8 mouse cellular contexts compared by ENCODE assay signal in the genomic region with DNA sequence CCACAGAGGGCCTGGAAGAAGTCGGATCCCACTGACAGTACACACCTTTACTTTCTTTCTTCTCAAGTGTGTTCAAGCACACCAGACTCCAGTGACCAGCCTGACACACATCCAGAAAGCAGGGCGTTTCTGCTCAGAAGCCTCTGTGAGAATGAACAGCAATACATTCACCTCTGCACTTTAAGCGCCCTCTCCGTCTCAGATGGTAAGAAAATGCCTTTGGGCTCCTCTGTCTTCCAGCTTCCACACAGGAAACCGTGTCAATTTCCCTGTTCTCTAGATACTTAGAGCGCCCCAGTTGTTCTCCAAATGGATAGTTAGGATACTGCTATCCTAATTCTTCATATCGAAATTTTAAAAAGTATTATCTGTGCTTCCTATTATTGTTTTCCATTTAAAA. TPM values are rescaled to one million over a fixed set of nuclear protein-coding genes. Genes with fewer than 3 reads are reported as not detected.
DNase-seq lines count a peak whose midpoint lies in the region; ATAC-seq and TF ChIP-seq lines count a peak whose summit lies in the region.
"Had no signal": no experiment of that assay in that cellular context is flagged by ENCODE, and none has a peak within 500 bp of the region (broad histone marks: within the 10 kb centered on the region; RNA-seq: fewer than 3 reads in every experiment).

No protein-coding gene starts in this region.

- H3K27me3 ChIP-seq in lung, embryonic 16.5 days (ENCODE audit: control insufficient read depth, insufficient read depth, low read depth, low read length) = no peaks in the 10 kb centered on the region
- H3K27me3 ChIP-seq in forebrain, embryonic 12.5 days = 0 out of 2 replicates have a peak, but pooled peaks cover 3% of the 10 kb centered on the region
- no peaks in the 10 kb centered on the region; the same call in 1 of the 2 replicates for H3K27me3 ChIP-seq in liver, embryonic 12.5 days (replicated peaks)
- no peaks in the 10 kb centered on the region for H3K27me3 ChIP-seq in stomach, postnatal 0 days (ENCODE audit: control insufficient read depth, insufficient read depth, low read length)

- H3K4me2 ChIP-seq in lung, embryonic 16.5 days (ENCODE audit: low read depth, low read length) = peak overlapping the region; percentile 68
- peak overlapping the region; percentile 79 for H3K4me2 ChIP-seq in forebrain, embryonic 12.5 days
- peak overlapping the region; percentile 91 for H3K4me2 ChIP-seq in liver, embryonic 12.5 days
- peak overlapping the region; percentile 73 for H3K4me2 ChIP-seq in stomach, postnatal 0 days (replicated peaks; ENCODE audit: low read depth)

- peak overlapping the region; percentile 37 for H3K4me3 ChIP-seq in lung, embryonic 16.5 days (ENCODE audit: low read length)
- H3K4me3 ChIP-seq in forebrain, embryonic 12.5 days (replicated peaks) = peak overlapping the region; percentile 96
- H3K4me3 ChIP-seq in liver, embryonic 12.5 days = peak overlapping the region; percentile 95
- H3K4me3 ChIP-seq in stomach, postnatal 0 days (ENCODE audit: low read depth, low read length) = peak overlapping the region; percentile 96

- H3K9me3 ChIP-seq in lung, embryonic 16.5 days (ENCODE audit: control insufficient read depth, low read length) = no peaks in the 10 kb centered on the region
- no peaks in the 10 kb centered on the region for H3K9me3 ChIP-seq in forebrain, embryonic 12.5 days
- H3K9me3 ChIP-seq in liver, embryonic 12.5 days (replicated peaks) = no peaks in the 10 kb centered on the region
- no peaks in the 10 kb centered on the region for H3K9me3 ChIP-seq in stomach, postnatal 0 days (ENCODE audit: control insufficient read depth, low read length)

- H3K4me1 ChIP-seq in lung, embryonic 16.5 days (replicated peaks; ENCODE audit: control insufficient read depth, insufficient read depth, low read length) = peaks cover 17% of the 10 kb centered on the region
- peaks cover 37% of the 10 kb centered on the region for H3K4me1 ChIP-seq in forebrain, embryonic 12.5 days
- peaks cover 69% of the 10 kb centered on the region for H3K4me1 ChIP-seq in liver, embryonic 12.5 days
- H3K4me1 ChIP-seq in stomach, postnatal 0 days (replicated peaks; ENCODE audit: control insufficient read depth, insufficient read depth) = no peaks in the 10 kb centered on the region

- no peak for ATAC-seq in lung, embryonic 16.5 days (ENCODE audit: low read depth)
- no peak for ATAC-seq in forebrain, embryonic 12.5 days (ENCODE audit: low FRiP score)
- ATAC-seq in liver, embryonic 12.5 days = no peak
- no peak for ATAC-seq in stomach, postnatal 0 days (ENCODE audit: low FRiP score, low TSS enrichment)

- H3K9ac ChIP-seq in lung, embryonic 16.5 days (ENCODE audit: low read length) = peak overlapping the region; percentile 59
- H3K9ac ChIP-seq in forebrain, embryonic 12.5 days = peak overlapping the region; percentile 55
- peak overlapping the region; percentile 95 for H3K9ac ChIP-seq in liver, embryonic 12.5 days
- H3K9ac ChIP-seq in stomach, postnatal 0 days (ENCODE audit: low read length) = peak overlapping the region; percentile 60

- peaks cover 6% of the 10 kb centered on the region for H3K36me3 ChIP-seq in lung, embryonic 16.5 days (ENCODE audit: control insufficient read depth, insufficient read depth, low read length)
- H3K36me3 ChIP-seq in forebrain, embryonic 12.5 days (replicated peaks) = 0 out of 2 replicates have a peak, but pooled peaks cover 6% of the 10 kb centered on the region
- H3K36me3 ChIP-seq in liver, embryonic 12.5 days = peaks cover 28% of the 10 kb centered on the region
- H3K36me3 ChIP-seq in stomach, postnatal 0 days (ENCODE audit: control insufficient read depth, insufficient read depth, low read length) = no peaks in the 10 kb centered on the region

- no peak for TF ChIP-seq EP300 in stomach, postnatal 0 days (optimal IDR thresholded peaks at IDR 0.05)

- DNase-seq in lung, adult 18-20 months = no peak
- DNase-seq in stomach, postnatal 0 days (ENCODE audit: low spot score) = no peak
- no peak for DNase-seq in urinary bladder, postnatal 10 days (ENCODE audit: low spot score)
- no peak for DNase-seq in T-cell, adult 2 months (ENCODE audit: low spot score)
- DNase-seq: kidney, postnatal 25 days had no signal

- TF ChIP-seq CTCF in stomach, postnatal 0 days (IDR thresholded peaks at IDR 0.05; ENCODE audit: low read depth) = no peak

- peak overlapping the region; percentile 41; the same call in 1 of the 2 replicates for H3K27ac ChIP-seq in lung, embryonic 16.5 days (ENCODE audit: low read length)
- no peak overlapping the region for H3K27ac ChIP-seq in forebrain, embryonic 12.5 days
- peak overlapping the region; percentile 54; the same call in 1 of the 2 replicates for H3K27ac ChIP-seq in liver, embryonic 12.5 days
- H3K27ac ChIP-seq in stomach, postnatal 0 days (replicated peaks) = peak overlapping the region; percentile 46

- 13% methylated on average over 7 of the region's 7 CpGs for WGBS in lung, embryonic 16.5 days
- WGBS in forebrain, embryonic 12.5 days = 28% methylated on average over 7 of the region's 7 CpGs
- 47% methylated on average over 7 of the region's 7 CpGs for WGBS in liver, embryonic 12.5 days (ENCODE audit: insufficient replicate concordance)
- WGBS in stomach, postnatal 0 days = 19% methylated on average over 7 of the region's 7 CpGs

RNA-seq across cellular contexts. Expression of gene Camsap2, which starts 2.2 kb away (rescaled TPM):
- 9.3 and 9.6 TPM in 2 replicates for polyA plus RNA-seq in lung, embryonic 16.5 days (2015; fragmentation: Nextera tagmentation; extraction: Ambion mirVana)
- polyA plus RNA-seq in forebrain, embryonic 12.5 days (2016; fragmentation: Nextera tagmentation; extraction: Ambion mirVana) = 33.3 and 33.4 TPM in 2 replicates
- 10.9 and 11.1 TPM in 2 replicates for polyA plus RNA-seq in liver, embryonic 12.5 days (2016; fragmentation: Nextera tagmentation; extraction: Ambion mirVana)
- 8.9 and 9.5 TPM in 2 replicates for polyA plus RNA-seq in stomach, postnatal 0 days (2015; fragmentation: Nextera tagmentation; extraction: Ambion mirVana)

Comparison
In these comparisons a context has a peak if more than half of its experiments do, and no peak if none do; other contexts are left out.
1. H3K4me3 ChIP-seq: peak in every context shown above with its lines; median percentile 96 in forebrain, embryonic 12.5 days; 96 in stomach, postnatal 0 days; 95 in liver, embryonic 12.5 days; 37 in lung, embryonic 16.5 days.